Mouse (Mus musculus) heart, postnatal 0 days (tissue): ENCODE measurements around the gene D630036H23Rik.

ENCODE experiments used
- CTCF ChIP-seq: IDR thresholded peaks from 2 replicates; pipeline ENCODE4 v1.5.1; 2016; ENCODE audit warnings: antibody characterized with exemption, control low read depth, low read depth
- EP300 ChIP-seq: IDR thresholded peaks from 2 replicates; pipeline ENCODE4 v1.6.1; 2016; ENCODE audit warnings: antibody characterized with exemption, low read depth

GRCm38 (mm10) chr12:36360064-36360463, 21.9 kb downstream of the D630036H23Rik start:
- no peak for TF ChIP-seq EP300
- TF ChIP-seq CTCF = no peak
